Mouse (Mus musculus) erythroblast, embryonic 14.5 days (primary cell): ENCODE measurements around the gene Ermap.

ENCODE experiments used
- GATA1 ChIP-seq: IDR thresholded peaks from 2 replicates; pipeline ENCODE4 v1.6.1; 2012; ENCODE audit warnings: low read length, inconsistent platforms, mixed read lengths
- TAL1 ChIP-seq: IDR thresholded peaks from 3 replicates; pipeline ENCODE4 v1.6.1; 2012; ENCODE audit warnings: low read length, inconsistent platforms, mixed read lengths

DNA sequence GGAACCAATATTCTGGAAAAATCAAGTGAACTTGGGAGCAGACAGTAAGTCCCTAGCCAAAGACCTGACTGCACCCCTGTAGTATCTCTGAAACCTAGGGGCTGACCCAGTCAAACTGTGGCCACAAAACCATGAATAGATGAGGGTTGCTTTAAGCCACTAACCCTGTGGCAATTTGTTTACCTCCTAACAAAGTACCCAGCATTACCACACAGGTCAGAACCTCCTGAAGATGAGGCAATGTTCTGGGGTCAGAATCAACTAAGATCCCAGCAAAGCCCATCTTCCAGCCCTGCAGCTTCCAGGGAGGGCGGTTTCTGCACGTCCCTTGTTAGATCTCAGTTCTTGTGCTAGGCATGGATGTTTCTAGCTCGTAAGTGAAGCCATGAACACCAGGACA lies 34.7 kb upstream of the Ermap start:
- TF ChIP-seq GATA1: no peak
- no peak for TF ChIP-seq TAL1
